Mouse (Mus musculus) CH12.LX (cell line): ENCODE data around the gene Ikzf2.

ENCODE experiments used
- CTCF ChIP-seq, 2 experiments: IDR thresholded peaks in 1 of 2; conservative IDR thresholded peaks in 1 of 2; 2 replicates each; pipeline ENCODE4 v1.5.1; 2011 to 2012; ENCODE audit warnings: low read depth in 2 of 2, low read length in 2 of 2, improper control_type of control experiment in 1 of 2, inconsistent platforms in 1 of 2, mild to moderate bottlenecking in 1 of 2, moderate library complexity in 1 of 2
- HCFC1 ChIP-seq: IDR thresholded peaks from 2 replicates; pipeline ENCODE4 v1.6.1; 2012; ENCODE audit warnings: low read depth, mild to moderate bottlenecking, inconsistent platforms, low read length, improper control_type of control experiment
- MAFK ChIP-seq: IDR thresholded peaks from 2 replicates; pipeline ENCODE4 v1.6.1; 2011; ENCODE audit warnings: low read length, improper control_type of control experiment; ENCODE audit not compliant: insufficient replicate concordance
- MAX ChIP-seq: IDR thresholded peaks from 2 replicates; pipeline ENCODE4 v1.6.1; 2011; ENCODE audit warnings: low read length, improper control_type of control experiment
- MEF2A ChIP-seq: IDR thresholded peaks from 2 replicates; pipeline ENCODE4 v1.6.1; 2014; ENCODE audit warnings: low read depth, mild to moderate bottlenecking, inconsistent platforms, low read length, improper control_type of control experiment, borderline replicate concordance
- MYC ChIP-seq: IDR thresholded peaks from 2 replicates; pipeline ENCODE4 v1.6.1; 2011; ENCODE audit warnings: low read depth, mild to moderate bottlenecking, improper control_type of control experiment, low read length
- POLR2A ChIP-seq: IDR thresholded peaks from 2 replicates; pipeline ENCODE4 v1.6.1; 2011; ENCODE audit warnings: low read depth, mild to moderate bottlenecking, improper control_type of control experiment, low read length
- TCF12 ChIP-seq: IDR thresholded peaks from 2 replicates; pipeline ENCODE4 v1.6.1; 2014; ENCODE audit warnings: low read depth, mild to moderate bottlenecking, inconsistent platforms, low read length, improper control_type of control experiment
- ZKSCAN1 ChIP-seq: IDR thresholded peaks from 2 replicates; pipeline ENCODE4 v1.6.1; 2012; ENCODE audit warnings: low read depth, inconsistent platforms, low read length, improper control_type of control experiment, borderline replicate concordance
- ZMIZ1 ChIP-seq: IDR thresholded peaks from 2 replicates; pipeline ENCODE4 v1.6.1; 2012; ENCODE audit warnings: low read depth, mild to moderate bottlenecking, inconsistent platforms, low read length, improper control_type of control experiment

DNA sequence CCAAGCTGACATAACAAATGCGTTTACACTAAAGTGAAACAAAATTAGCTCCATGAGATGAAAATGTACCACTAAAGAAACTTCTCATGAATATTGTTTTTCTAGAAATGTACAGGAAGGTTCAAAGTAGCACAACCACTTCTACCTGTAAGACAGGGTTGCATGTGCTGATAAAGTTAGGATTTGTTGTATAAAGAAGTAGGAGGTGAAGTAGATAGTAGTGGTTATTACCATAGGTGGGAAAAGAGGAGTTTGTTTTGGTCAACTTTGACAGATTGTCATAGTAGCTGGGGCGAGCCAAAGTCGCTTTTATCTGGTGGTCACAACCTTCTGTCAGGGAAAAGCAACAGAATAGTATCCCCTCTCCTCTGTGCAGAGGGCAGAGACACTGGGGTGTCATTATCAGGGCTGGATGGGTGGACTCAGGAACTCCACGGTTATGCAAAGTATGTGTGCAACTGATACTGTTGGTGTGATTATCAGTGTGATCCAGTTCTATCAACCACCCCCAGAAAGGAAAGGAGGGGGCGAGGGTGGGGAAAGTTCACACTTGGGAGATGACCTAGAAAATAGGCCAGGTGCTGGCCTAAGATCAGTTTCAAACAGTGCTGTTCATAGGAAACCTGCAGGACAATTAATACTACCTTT is 127.5 kb downstream of the Ikzf2 start:
- no peak for TF ChIP-seq MYC
- no peak for TF ChIP-seq MAFK
- no peak for TF ChIP-seq ZKSCAN1
- TF ChIP-seq POLR2A = no peak
- TF ChIP-seq MAX = no peak
- TF ChIP-seq MEF2A = no peak
- no peak for TF ChIP-seq CTCF (conservative IDR thresholded peaks at IDR 0.05 in 1 of 2, IDR thresholded peaks at IDR 0.05 in 1 of 2; ENCODE audit: low read depth in 2 of 2, low read length in 2 of 2)
- TF ChIP-seq TCF12 = no peak
- TF ChIP-seq HCFC1 = no peak
- TF ChIP-seq ZMIZ1 = no peak
